Mouse (Mus musculus): Measurements from ENCODE around the gene Ggcx. TPM values are rescaled to one million over a fixed set of nuclear protein-coding genes. Genes with fewer than 3 reads are reported as not detected.

Ggcx gene
- polyA plus RNA-seq, 1 experiment from 2014 or later, result 22.3 TPM

DNA sequence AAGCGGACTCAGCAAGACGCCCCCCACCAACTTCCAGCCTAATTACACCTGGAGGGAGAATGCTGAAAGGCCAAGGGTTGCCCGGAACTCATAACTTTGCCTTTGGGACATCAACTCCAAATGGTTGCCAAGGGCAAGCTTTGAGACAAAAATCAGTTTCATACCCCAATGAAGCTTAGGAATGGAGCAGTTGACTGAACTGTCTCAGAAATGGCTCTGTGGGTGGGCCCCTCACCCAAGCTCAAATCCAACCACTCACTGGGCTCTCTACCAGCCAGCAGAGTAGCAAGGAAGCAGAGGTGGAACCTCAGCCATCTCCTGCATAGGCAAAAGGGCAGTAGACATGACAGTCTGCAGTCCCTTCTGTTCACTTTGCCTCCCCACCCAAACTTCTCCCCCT lies 26.3 kb upstream of the Ggcx start:
- H3K4me3 ChIP-seq (ENCODE audit: low read depth, low read length), result no peak overlapping the region
- H3K36me3 ChIP-seq (ENCODE audit: insufficient read depth), result peaks cover 26% of the 10 kb centered on the region
- no peak for DNase-seq
- TF ChIP-seq CTCF (IDR thresholded peaks at IDR 0.05; ENCODE audit: low read depth), result no peak
- no peak overlapping the region; the same call in 1 of the 2 replicates for H3K4me2 ChIP-seq
- no peaks in the 10 kb centered on the region for H3K9me3 ChIP-seq (ENCODE audit: low read depth, low read length)
- 0 out of 2 replicates have a peak, but pooled peaks cover 7% of the 10 kb centered on the region for H3K4me1 ChIP-seq (ENCODE audit: insufficient read depth)
- ATAC-seq (ENCODE audit: insufficient read depth), result no peak
- H3K27ac ChIP-seq (ENCODE audit: low read depth), result no peak overlapping the region
- WGBS, result 85% methylated on average over 3 of the region's 3 CpGs
- H3K9ac ChIP-seq, result no peak overlapping the region
- H3K27me3 ChIP-seq (ENCODE audit: insufficient read depth, low read length), result no peaks in the 10 kb centered on the region

DNA sequence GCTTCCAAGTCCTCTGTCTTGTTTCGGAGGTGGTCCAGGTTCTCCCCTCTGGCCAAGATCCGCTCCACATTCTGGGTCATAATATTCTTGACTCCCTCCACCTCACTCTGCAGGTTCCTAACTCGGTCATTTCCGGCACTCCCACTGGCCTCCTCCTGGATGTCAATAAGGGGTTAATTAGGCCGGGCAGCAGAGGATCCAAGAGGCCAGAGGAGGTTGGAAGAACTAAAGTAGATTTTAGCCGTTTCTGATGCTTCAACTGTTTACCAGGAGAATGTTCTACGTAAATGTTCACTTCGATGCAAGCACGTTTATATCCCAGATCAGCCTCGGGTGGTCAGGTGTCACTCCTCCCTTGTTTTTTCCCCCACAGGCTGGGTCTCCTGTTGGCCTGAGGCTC lies 25.8 kb upstream of the Ggcx start:
- no peaks in the 10 kb centered on the region for H3K27me3 ChIP-seq (ENCODE audit: insufficient read depth, low read length)
- H3K4me2 ChIP-seq, result peak overlapping the region; percentile 69; the same call in 1 of the 2 replicates
- peaks cover 26% of the 10 kb centered on the region for H3K36me3 ChIP-seq (ENCODE audit: insufficient read depth)
- 59% methylated on average over 10 of the region's 10 CpGs for WGBS
- TF ChIP-seq CTCF (IDR thresholded peaks at IDR 0.05; ENCODE audit: low read depth), result no peak
- no peak overlapping the region for H3K27ac ChIP-seq (ENCODE audit: low read depth)
- DNase-seq (no peak), ATAC-seq (ENCODE audit: insufficient read depth) (no peak)
- H3K4me1 ChIP-seq (ENCODE audit: insufficient read depth), result 0 out of 2 replicates have a peak, but pooled peaks cover 7% of the 10 kb centered on the region
- no peak overlapping the region for H3K4me3 ChIP-seq (ENCODE audit: low read depth, low read length)
- no peak overlapping the region; the same call in 1 of the 2 replicates for H3K9ac ChIP-seq
- no peaks in the 10 kb centered on the region for H3K9me3 ChIP-seq (ENCODE audit: low read depth, low read length)

DNA sequence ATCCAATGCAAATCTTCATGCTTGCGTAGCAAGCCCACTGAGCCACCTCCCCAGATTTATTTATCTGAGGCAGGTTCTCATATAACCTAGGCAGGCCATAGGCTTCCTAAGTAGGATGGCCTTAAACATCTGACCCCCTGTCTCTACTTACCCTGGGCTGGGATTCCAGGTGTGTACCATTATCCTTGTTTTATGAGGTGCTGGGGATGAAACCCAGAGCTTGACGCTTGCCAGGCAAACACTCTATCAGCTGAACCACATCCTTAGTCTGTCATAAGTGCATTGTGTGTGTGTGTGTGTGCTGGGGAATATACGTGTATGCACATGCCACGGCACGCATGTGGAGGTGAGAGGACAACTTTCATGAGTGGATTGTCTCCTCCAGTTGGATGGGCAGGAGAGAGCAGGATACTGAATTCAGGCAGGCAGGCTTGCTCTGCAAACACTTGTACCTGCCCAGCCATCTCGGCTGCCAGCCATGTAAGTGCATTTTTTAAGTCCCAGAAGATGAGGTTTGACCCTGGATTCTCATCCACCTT lies 25.2 kb upstream of the Ggcx start:
- DNase-seq, result no peak
- Histone ChIP-seq H3K4me1 (ENCODE audit: insufficient read depth) (0 out of 2 replicates have a peak, but pooled peaks cover 7% of the 10 kb centered on the region), H3K4me3 (ENCODE audit: low read depth, low read length) (peak overlapping the region; percentile 52), H3K27ac (ENCODE audit: low read depth) (peak overlapping the region; percentile 94), H3K36me3 (ENCODE audit: insufficient read depth) (peaks cover 26% of the 10 kb centered on the region), H3K9ac (peak overlapping the region; percentile 68), H3K27me3 (ENCODE audit: insufficient read depth, low read length) (no peaks in the 10 kb centered on the region), H3K4me2 (peak overlapping the region; percentile 69), H3K9me3 (ENCODE audit: low read depth, low read length) (no peaks in the 10 kb centered on the region)
- no peak for TF ChIP-seq CTCF (IDR thresholded peaks at IDR 0.05; ENCODE audit: low read depth)
- ATAC-seq (ENCODE audit: insufficient read depth), result no peak
- WGBS, result 72% methylated on average over 6 of the region's 6 CpGs

DNA sequence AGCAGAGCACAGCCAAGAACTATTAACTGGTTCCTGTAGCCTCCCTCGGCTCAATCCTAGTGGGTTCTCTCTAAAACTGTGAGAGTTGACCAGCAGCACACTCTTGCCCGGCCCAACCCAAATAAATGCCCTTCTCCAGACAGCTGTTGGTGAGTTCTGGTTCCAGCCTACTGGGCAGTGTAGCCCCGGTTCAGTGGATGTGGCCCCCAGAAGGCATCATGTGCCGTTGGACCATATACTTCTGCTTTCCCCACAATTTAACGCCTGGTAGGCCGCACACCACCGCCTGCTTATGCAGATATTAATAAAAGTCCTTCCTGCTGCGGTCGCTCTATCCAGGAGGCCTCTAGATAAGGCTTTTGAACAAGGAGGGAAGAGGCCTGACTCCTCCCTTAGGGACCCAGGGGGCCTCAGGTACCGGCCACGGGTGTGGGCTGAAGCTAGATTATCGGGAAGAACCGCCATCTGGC lies 24.6 kb upstream of the Ggcx start:
- H3K9me3 ChIP-seq (ENCODE audit: low read depth, low read length), result no peaks in the 10 kb centered on the region
- H3K27ac ChIP-seq (ENCODE audit: low read depth), result peak overlapping the region; percentile 94
- H3K4me2 ChIP-seq, result peak overlapping the region; percentile 69
- peak; percentile 48 for ATAC-seq (ENCODE audit: insufficient read depth)
- peak overlapping the region; percentile 52 for H3K4me3 ChIP-seq (ENCODE audit: low read depth, low read length)
- peak overlapping the region; percentile 68 for H3K9ac ChIP-seq
- 7% methylated on average over 13 of the region's 13 CpGs for WGBS
- H3K36me3 ChIP-seq (ENCODE audit: insufficient read depth), result peaks cover 26% of the 10 kb centered on the region
- 0 out of 2 replicates have a peak, but pooled peaks cover 7% of the 10 kb centered on the region for H3K4me1 ChIP-seq (ENCODE audit: insufficient read depth)
- peak; percentile 28 for DNase-seq
- no peak for TF ChIP-seq CTCF (IDR thresholded peaks at IDR 0.05; ENCODE audit: low read depth)
- H3K27me3 ChIP-seq (ENCODE audit: insufficient read depth, low read length), result no peaks in the 10 kb centered on the region

DNA sequence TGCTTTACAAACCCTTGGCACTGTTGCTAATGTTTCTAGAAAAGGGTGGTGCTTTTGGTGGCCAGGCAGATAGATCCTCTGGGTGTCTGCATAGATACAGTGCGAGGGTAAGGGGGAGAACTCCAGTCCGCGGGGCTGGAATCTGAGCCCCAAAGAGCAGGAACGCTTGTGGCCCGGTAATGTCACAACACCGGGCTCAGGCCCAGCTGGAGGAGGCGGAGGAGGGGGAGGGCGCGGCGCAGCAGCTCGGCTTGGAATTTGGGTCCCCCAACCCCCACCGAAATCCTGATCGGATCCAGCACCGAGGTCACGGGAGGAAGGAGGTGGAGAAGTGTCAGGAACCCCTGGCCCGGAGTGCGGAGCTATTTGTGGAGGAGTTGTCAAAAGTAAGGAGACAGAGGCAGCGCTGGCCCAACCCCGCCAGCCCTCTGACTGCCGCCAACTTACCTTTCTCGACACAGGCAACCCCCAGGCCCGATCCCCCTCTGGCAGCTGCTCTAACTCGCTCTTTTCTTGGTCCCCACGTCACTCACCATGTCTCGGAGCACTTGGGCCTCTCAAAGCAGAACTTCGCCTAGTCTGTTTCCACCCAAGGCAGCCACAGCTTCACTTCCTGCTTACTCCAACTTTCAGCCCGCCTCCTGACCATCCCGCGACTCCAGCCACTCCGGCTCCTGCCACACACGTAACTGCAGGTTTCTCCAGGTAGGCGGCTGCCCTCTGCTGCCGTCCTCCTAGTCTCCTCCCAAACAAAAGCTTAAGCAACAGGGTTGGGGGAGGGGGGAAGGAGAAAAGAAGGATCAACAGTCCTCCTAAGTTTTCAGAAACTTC lies 24.0 kb upstream of the Ggcx start, which contains the start of gene Vamp8:
Gene Vamp8 (minus strand): TSS at position 763 of the 831 bp plus-strand sequence.
- Histone ChIP-seq H3K27me3 (ENCODE audit: insufficient read depth, low read length) (no peaks in the 10 kb centered on the region), H3K4me2 (peak within 1 kb of the TSS; percentile 69), H3K4me3 (ENCODE audit: low read depth, low read length) (peak within 1 kb of the TSS; percentile 52), H3K27ac (ENCODE audit: low read depth) (peak within 1 kb of the TSS; percentile 94), H3K4me1 (ENCODE audit: insufficient read depth) (0 out of 2 replicates have a peak, but pooled peaks cover 7% of the 10 kb centered on the region), H3K9ac (peak within 1 kb of the TSS; percentile 68), H3K36me3 (ENCODE audit: insufficient read depth) (peaks cover 22% of the 10 kb centered on the region), H3K9me3 (ENCODE audit: low read depth, low read length) (no peaks in the 10 kb centered on the region)
- DNase-seq (peak; percentile 78), ATAC-seq (ENCODE audit: insufficient read depth) (peak; percentile 80)
- under 1% methylated on average over 33 of the region's 33 CpGs for WGBS
- peak; percentile 32; the same call in 1 of the 2 replicates for TF ChIP-seq CTCF (IDR thresholded peaks at IDR 0.05; ENCODE audit: low read depth)

DNA sequence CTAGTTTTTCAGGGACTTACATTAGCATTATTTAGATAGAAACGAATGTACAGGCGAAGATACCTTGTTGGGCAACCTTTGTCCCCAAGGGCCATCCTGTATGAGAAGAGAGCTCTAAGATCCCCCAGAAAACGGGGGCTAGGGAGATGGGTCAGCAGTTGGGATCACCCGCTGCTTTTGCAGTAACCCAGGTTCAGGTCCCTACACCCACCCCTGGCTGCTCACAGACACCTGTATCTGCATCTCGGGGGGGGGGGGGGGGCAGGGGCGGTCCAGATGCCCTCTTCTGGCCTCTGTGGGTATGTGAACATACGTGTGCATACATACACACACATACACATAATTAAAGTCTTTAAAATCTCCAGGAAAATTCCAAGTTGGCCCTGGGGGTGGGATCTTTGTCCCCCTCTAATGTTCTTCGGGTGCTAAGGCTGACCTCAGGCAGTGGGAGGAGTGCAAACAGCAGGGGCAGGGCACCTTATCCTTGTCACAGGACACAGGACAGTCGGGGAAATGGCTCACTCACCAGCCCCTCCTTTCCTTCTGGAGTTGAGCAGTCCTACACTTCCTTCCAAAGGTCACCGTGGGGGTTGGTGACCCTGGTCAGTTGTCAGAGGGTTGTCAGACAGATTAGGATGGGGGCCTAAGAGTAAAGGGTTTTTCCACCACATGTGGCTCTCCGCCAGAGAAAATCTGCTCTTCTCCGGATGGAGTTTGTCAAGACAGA lies 23.1 kb upstream of the Ggcx start:
- Histone ChIP-seq H3K9ac (peak overlapping the region; percentile 68), H3K36me3 (ENCODE audit: insufficient read depth) (peaks cover 15% of the 10 kb centered on the region; the same call in 1 of the 2 replicates), H3K4me2 (peak overlapping the region; percentile 69), H3K4me1 (ENCODE audit: insufficient read depth) (0 out of 2 replicates have a peak, but pooled peaks cover 7% of the 10 kb centered on the region), H3K9me3 (ENCODE audit: low read depth, low read length) (no peaks in the 10 kb centered on the region), H3K4me3 (ENCODE audit: low read depth, low read length) (peak overlapping the region; percentile 52), H3K27me3 (ENCODE audit: insufficient read depth, low read length) (no peaks in the 10 kb centered on the region), H3K27ac (ENCODE audit: low read depth) (peak overlapping the region; percentile 94)
- ATAC-seq (ENCODE audit: insufficient read depth), result peak; percentile 67
- WGBS, result 13% methylated on average over 12 of the region's 12 CpGs
- DNase-seq, result peak; percentile 87
- TF ChIP-seq CTCF (IDR thresholded peaks at IDR 0.05; ENCODE audit: low read depth), result no peak; the same call in 1 of the 2 replicates

Measured in lung, embryonic 14.5 days (tissue).